Mouse (Mus musculus) hindbrain, embryonic 16.5 days (tissue): ENCODE data around the gene Sdccag8. TPM values are rescaled to one million over a fixed set of nuclear protein-coding genes. Genes with fewer than 3 reads are reported as not detected.

ENCODE experiments used
- ATAC-seq: fragments of 200-750 bp; cut with Nextera tagmentation; 2 replicates; pipeline ENCODE4 v1.8.0; 2017; ENCODE audit warnings: moderate TSS enrichment, moderate library complexity
- H3K27ac ChIP-seq: fragments of 300-500 bp; sonication (generic); 2 replicates; pipeline ENCODE4 v1.5.1; 2014; ENCODE audit warnings: low read depth, mild to moderate bottlenecking, control low read depth, low read length, moderate library complexity
- H3K27me3 ChIP-seq: fragments of 300-500 bp; sonication (generic); replicated peaks from 2 replicates; pipeline ENCODE4 v1.6.1; 2014; ENCODE audit warnings: low read length; ENCODE audit not compliant: control insufficient read depth, insufficient read depth
- H3K36me3 ChIP-seq: fragments of 300-500 bp; sonication (generic); 2 replicates; pipeline ENCODE4 v1.6.1; 2014; ENCODE audit warnings: mild to moderate bottlenecking, low read length, moderate library complexity, mixed read lengths; ENCODE audit not compliant: control insufficient read depth, insufficient read depth
- H3K4me1 ChIP-seq: fragments of 300-500 bp; sonication (generic); 2 replicates; pipeline ENCODE4 v1.6.1; 2014; ENCODE audit warnings: low read depth, low read length; ENCODE audit not compliant: control insufficient read depth, insufficient read depth
- H3K4me2 ChIP-seq: fragments of 300-500 bp; sonication (generic); 2 replicates; pipeline ENCODE4 v1.6.1; 2014; ENCODE audit warnings: mild to moderate bottlenecking, low read length, control low read depth, moderate library complexity
- H3K4me3 ChIP-seq: fragments of 300-500 bp; sonication (generic); 2 replicates; pipeline ENCODE4 v1.5.1; 2014; ENCODE audit warnings: mild to moderate bottlenecking, low read length, control low read depth, moderate library complexity
- H3K9ac ChIP-seq: fragments of 300-500 bp; sonication (generic); 2 replicates; pipeline ENCODE4 v1.6.1; 2014; ENCODE audit warnings: low read depth, mild to moderate bottlenecking, control low read depth, low read length, moderate library complexity
- H3K9me3 ChIP-seq: fragments of 300-500 bp; sonication (generic); 2 replicates; pipeline ENCODE4 v1.6.1; 2014; ENCODE audit warnings: mild to moderate bottlenecking, low read length, moderate library complexity; ENCODE audit not compliant: control insufficient read depth
- WGBS: fragments of 180-500 bp; shearing (Covaris S2); extraction: QIAGEN DNeasy Blood & Tissue Kit; methylation state at CpG from one replicate; pipeline ENCODE4 v1.1.7; 2014; 5-methylcytosine and 5-hydroxymethylcytosine counted together
- polyA plus RNA-seq: library from polyadenylated mRNA; unstranded; fragments of >200 nt; fragmentation: Nextera tagmentation; extraction: Ambion mirVana; gene quantifications from 2 replicates; pipeline ENCODE4 v1.2.1, GENCODE M21; 2015

The Sdccag8 gene
- polyA plus RNA-seq, 1 experiment from 2014 or later = 25.8 TPM

DNA sequence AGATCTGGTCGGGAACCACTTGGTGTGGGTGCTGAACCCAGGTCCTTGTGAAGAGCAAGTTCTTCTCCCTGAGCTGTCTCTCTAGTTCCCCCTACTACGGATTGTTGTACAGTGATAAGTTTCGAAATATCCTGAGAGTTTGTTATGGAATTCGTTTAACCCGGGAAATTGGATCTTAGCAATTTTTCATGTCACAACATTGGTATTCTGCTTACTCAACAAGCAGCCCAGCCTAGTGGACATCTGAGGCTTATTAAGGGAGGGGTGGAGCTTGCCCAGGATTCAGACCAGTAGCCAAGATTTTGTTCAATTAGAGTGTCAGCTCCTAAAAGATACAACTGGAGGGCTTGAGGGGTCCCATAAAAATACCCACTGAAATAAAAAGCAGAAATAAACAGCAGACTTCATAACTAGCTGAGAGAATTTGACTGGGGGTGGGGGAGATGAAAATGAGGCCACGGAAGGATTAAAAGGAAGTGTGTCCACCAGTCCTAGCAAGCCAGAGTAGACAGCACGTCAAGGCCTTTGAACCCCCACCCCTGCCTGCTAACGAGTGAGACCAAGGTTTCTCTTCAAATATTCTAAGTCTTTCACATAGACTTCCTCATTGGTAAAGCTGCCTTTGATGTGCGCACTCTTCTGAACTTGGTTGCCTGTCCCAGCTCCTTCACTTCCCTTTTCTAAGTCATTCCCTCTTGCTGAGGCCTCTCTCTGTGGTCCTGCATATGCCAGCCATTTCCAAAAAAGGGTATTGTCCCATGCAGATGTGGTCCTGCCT lies 38.5 kb downstream of the Sdccag8 start:
- Histone ChIP-seq H3K4me3 (no peak overlapping the region), H3K4me1 (no peaks in the 10 kb centered on the region), H3K36me3 (no peaks in the 10 kb centered on the region), H3K27ac (no peak overlapping the region), H3K9ac (no peak overlapping the region), H3K9me3 (no peaks in the 10 kb centered on the region), H3K4me2 (no peak overlapping the region), H3K27me3 (no peaks in the 10 kb centered on the region)
- no peak for ATAC-seq
- WGBS = 96% methylated on average over 9 of the region's 9 CpGs

DNA sequence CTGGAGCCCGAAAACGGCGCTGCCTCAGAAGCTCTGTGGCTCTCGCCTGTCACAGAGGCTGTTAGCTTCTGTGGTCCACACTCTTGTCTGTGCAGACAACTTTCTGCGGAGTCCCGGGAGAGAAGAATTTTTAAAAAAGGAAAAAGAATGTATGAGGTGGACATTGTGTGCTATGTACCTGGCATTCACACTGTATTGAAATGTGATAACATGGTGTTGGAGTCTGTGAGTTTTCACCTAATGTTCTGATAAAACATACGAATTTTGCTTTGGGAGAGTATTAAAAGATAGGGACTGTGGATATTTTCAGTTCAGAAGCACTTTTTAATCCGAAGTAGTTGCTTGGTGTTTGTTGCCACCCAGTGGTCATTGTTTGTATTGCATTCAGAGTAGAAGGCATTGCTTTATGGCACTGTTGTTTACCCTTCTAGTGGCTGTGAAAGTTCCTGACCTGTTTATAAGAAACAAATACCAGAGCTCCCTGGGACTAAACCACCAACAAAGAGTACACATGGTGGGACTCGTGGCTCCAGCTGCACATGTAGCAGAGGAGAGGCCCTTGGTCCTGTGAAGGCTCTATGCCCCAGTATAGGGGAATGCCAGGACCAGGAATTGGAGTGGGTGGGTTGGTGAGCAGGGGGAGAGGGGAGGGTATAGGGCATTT lies 47.7 kb downstream of the Sdccag8 start:
- no peak overlapping the region for H3K4me2 ChIP-seq
- no peak overlapping the region for H3K4me3 ChIP-seq
- H3K4me1 ChIP-seq = no peaks in the 10 kb centered on the region
- no peak overlapping the region for H3K9ac ChIP-seq
- peak; percentile 45 for ATAC-seq
- 64% methylated on average over 9 of the region's 9 CpGs for WGBS
- no peaks in the 10 kb centered on the region for H3K36me3 ChIP-seq
- no peak overlapping the region for H3K27ac ChIP-seq
- no peaks in the 10 kb centered on the region for H3K27me3 ChIP-seq
- H3K9me3 ChIP-seq = no peaks in the 10 kb centered on the region

DNA sequence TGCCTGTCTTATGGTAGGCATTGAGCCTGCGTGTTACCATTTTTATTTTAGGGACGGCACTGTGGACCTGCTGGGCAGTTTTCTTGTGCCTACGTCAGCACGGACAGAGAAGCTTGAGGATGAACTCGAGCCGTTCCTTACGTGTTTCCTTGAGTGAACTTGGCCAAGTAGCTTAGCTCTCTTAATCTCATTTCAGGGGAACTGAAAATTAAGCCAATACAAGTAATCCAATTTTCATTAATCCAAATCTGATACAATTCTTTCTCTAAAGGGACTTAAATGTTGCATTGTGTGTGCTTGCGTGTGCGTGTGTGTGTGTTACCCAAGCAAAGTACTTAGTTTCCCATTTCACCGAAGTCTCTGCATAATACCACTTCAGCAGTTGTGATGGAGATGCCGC lies 56.0 kb downstream of the Sdccag8 start:
- WGBS = 91% methylated on average over 11 of the region's 11 CpGs

DNA sequence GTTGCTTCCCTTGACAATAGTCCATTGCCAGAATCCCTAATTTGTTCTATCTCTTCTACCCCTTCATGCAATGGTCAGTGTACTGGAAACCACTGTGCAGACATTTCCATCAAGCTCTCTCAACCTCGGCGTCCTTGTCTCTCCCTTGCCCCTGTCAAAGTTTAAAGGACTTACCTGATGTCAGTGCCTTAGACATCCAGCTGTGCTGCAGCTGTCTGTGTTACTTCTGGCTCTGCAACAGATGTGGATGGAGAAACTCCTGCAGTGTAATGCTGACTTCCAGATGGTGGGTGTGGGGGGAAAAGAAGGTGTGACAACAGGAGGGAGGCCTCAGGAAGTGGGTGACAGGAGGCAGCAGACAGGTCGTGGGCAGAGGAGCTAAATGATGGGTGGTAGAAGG lies 57.5 kb downstream of the Sdccag8 start:
- Histone ChIP-seq H3K4me2 (no peak overlapping the region), H3K9me3 (no peaks in the 10 kb centered on the region), H3K4me3 (no peak overlapping the region), H3K9ac (no peak overlapping the region), H3K27me3 (no peaks in the 10 kb centered on the region), H3K27ac (no peak overlapping the region), H3K36me3 (0 out of 2 replicates have a peak, but pooled peaks cover 3% of the 10 kb centered on the region), H3K4me1 (no peaks in the 10 kb centered on the region)
- WGBS = 43% methylated on average over 3 of the region's 3 CpGs
- ATAC-seq = no peak

More for the DNA sequence above, 56.0 kb downstream of the Sdccag8 start:
- H3K4me3 ChIP-seq = no peak overlapping the region
- ATAC-seq = no peak
- no peaks in the 10 kb centered on the region for H3K9me3 ChIP-seq
- H3K9ac ChIP-seq = no peak overlapping the region
- H3K4me1 ChIP-seq = no peaks in the 10 kb centered on the region
- no peaks in the 10 kb centered on the region for H3K27me3 ChIP-seq
- H3K36me3 ChIP-seq = 0 out of 2 replicates have a peak, but pooled peaks cover 3% of the 10 kb centered on the region
- no peak overlapping the region for H3K4me2 ChIP-seq
- no peak overlapping the region for H3K27ac ChIP-seq

DNA sequence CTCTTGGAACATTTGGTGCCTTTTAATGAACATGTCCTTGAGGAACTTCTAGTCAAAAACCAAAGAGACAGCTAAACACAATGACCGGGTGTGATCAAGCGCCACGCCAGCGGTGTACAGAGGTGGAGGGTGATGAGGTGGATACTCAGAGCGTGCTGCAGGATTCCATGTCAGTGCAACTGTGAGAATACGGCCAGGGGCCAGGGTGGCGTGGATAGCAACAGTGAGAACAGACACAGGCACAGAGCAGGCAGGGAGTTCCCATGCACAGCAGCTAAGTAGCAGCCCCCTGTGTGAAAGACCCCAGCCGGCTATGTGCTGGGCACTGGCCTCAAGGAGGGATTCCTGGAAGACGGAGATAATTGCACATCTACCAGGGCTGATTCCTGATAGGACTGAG lies 59.0 kb downstream of the Sdccag8 start:
- Histone ChIP-seq H3K4me2 (no peak overlapping the region), H3K9ac (no peak overlapping the region), H3K27ac (no peak overlapping the region), H3K27me3 (no peaks in the 10 kb centered on the region), H3K9me3 (no peaks in the 10 kb centered on the region), H3K4me3 (no peak overlapping the region), H3K36me3 (0 out of 2 replicates have a peak, but pooled peaks cover 3% of the 10 kb centered on the region), H3K4me1 (no peaks in the 10 kb centered on the region)
- 81% methylated on average over 9 of the region's 9 CpGs for WGBS
- no peak for ATAC-seq

DNA sequence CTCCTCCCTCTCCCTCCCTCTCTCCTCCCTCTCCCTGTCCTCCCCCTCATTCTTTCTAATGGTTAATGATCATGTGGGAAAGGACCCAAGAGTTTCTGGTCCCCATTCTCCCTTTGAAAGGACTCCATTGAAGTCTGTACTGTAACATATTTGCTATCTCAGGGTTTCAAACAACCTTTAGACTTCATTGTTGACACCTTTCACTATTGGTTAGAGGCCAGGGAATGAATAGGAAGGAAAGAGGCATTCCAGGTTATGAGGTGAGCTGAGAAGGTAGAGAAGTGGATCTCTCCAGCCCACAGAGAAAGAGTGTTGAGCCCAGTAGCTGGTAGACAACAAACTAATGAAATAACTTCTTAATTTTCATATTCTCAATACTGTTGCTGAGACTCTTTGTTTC lies 59.7 kb downstream of the Sdccag8 start:
- no peak for ATAC-seq
- H3K4me1 ChIP-seq = no peaks in the 10 kb centered on the region
- no peak overlapping the region for H3K27ac ChIP-seq

DNA sequence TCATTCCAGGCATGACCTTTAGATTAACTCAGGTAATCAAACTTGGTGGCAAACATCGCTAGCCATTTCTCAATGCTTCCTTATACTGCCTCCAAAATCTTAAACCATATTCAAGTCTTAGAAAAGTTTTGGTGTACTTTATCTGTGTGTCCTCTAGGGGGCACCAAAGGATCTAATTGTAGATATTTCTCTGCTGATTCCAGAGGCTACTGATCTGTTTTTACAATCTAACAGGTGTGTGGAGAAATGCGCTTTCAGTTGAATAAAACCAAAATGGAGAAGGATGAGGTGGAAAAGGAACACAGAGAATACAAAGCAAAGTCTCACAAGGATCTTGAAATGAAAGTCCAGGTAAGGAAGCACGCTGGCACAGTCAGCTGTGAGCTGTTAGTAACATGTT lies 63.3 kb downstream of the Sdccag8 start:
- ATAC-seq = peak; percentile 72; the same call in 1 of the 2 replicates
- H3K4me2 ChIP-seq = no peak overlapping the region
- WGBS = 31% methylated on average over 3 of the region's 3 CpGs
- no peak overlapping the region for H3K27ac ChIP-seq
- no peak overlapping the region for H3K4me3 ChIP-seq
- no peaks in the 10 kb centered on the region for H3K9me3 ChIP-seq
- peaks cover 4% of the 10 kb centered on the region for H3K4me1 ChIP-seq
- no peaks in the 10 kb centered on the region for H3K36me3 ChIP-seq
- H3K27me3 ChIP-seq = no peaks in the 10 kb centered on the region
- no peak overlapping the region for H3K9ac ChIP-seq

More for the DNA sequence above, 59.7 kb downstream of the Sdccag8 start:
- Histone ChIP-seq H3K9me3 (no peaks in the 10 kb centered on the region), H3K4me2 (no peak overlapping the region), H3K36me3 (0 out of 2 replicates have a peak, but pooled peaks cover 3% of the 10 kb centered on the region), H3K27me3 (no peaks in the 10 kb centered on the region), H3K9ac (no peak overlapping the region), H3K4me3 (no peak overlapping the region)

DNA sequence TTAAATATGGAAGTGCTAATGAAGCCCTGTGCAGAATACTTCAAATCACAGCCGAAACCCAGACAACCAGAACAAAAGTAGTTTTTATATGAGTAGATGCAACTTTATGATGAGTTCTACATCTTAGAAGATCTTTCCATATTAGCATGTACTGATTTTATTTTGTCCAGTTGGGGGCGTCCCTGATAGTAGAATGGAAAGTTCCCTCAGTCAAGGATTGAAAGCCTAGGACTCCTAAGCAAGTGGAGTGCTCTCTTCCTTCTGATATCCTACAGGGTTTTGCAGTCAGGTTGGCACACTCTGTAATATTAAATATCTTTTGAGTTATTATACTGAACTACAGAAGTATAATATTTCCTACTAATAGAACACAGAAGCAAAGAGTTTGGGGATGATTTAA lies 64.5 kb downstream of the Sdccag8 start:
- H3K9me3 ChIP-seq = no peaks in the 10 kb centered on the region
- H3K4me1 ChIP-seq = peaks cover 4% of the 10 kb centered on the region
- H3K36me3 ChIP-seq = no peaks in the 10 kb centered on the region
- WGBS = 42% methylated on average over 2 of the region's 2 CpGs
- no peak overlapping the region for H3K4me3 ChIP-seq
- 0 out of 2 replicates have a peak, but pooled peaks have one; percentile 29 for ATAC-seq
- H3K4me2 ChIP-seq = no peak overlapping the region
- H3K9ac ChIP-seq = no peak overlapping the region
- no peaks in the 10 kb centered on the region for H3K27me3 ChIP-seq
- no peak overlapping the region for H3K27ac ChIP-seq

DNA sequence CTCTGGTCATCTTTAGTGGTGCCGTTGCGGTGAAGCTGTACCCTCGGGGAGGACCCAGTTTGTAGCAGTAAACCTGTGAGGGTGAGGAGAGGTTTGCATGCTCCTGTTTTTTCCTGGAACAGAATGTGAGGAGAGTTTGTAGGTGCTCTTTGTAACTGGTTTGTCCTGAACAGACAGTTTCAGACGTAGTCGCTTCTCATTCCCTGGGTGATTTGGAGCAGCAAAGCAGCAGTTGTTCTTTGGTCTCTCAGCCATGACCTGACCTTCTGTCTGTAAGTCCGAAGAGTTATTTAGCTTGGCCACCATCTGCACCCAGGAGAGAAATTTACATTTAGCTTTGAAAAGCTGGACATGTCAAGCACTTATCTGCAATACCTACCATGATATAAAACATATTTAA lies 65.2 kb downstream of the Sdccag8 start:
- 22% methylated on average over 6 of the region's 6 CpGs for WGBS
- Histone ChIP-seq H3K4me3 (no peak overlapping the region), H3K4me2 (no peak overlapping the region), H3K9me3 (no peaks in the 10 kb centered on the region), H3K9ac (no peak overlapping the region), H3K27ac (0 out of 2 replicates have a peak overlapping the region, but pooled peaks have one; percentile 25), H3K36me3 (no peaks in the 10 kb centered on the region), H3K4me1 (peaks cover 4% of the 10 kb centered on the region), H3K27me3 (no peaks in the 10 kb centered on the region)
- ATAC-seq = no peak
